Mouse (Mus musculus) MEL (cell line): ENCODE results near the gene Tubgcp6. TPM values are rescaled to one million over a fixed set of nuclear protein-coding genes. Genes with fewer than 3 reads are reported as not detected.

Source experiments
- DNase-seq: peaks from one replicate; pipeline ENCODE4 v3.0.0; 2011; ENCODE audit warnings: low read depth, low spot score
- H3K27ac ChIP-seq: 2 replicates; pipeline ENCODE4 v1.5.1; 2012; ENCODE audit warnings: low read depth, mild to moderate bottlenecking, control low read depth, low read length, moderate library complexity; ENCODE audit not compliant: control insufficient read depth
- H3K27me3 ChIP-seq, 2 experiments: fragments of 150-350 bp in 1 of 2; sonication (generic) in 1 of 2; 2 replicates each; pipeline ENCODE4 v1.6.1; 2012; ENCODE audit warnings: low read length in 2 of 2, mild to moderate bottlenecking in 2 of 2, improper control_type of control experiment in 1 of 2, moderate library complexity in 1 of 2; ENCODE audit not compliant: insufficient read depth in 2 of 2, control insufficient read depth in 1 of 2
- H3K36me3 ChIP-seq, 2 experiments: 2 replicates each; pipeline ENCODE4 v1.6.1; 2012 to 2014; ENCODE audit warnings: low read length in 2 of 2, improper control_type of control experiment in 1 of 2, inconsistent platforms in 1 of 2, mild to moderate bottlenecking in 1 of 2; ENCODE audit not compliant: insufficient read depth in 2 of 2, control insufficient read depth in 1 of 2
- H3K4me1 ChIP-seq, 2 experiments: fragments of 150-350 bp in 1 of 2; sonication (generic) in 1 of 2; 2 replicates each; pipeline ENCODE4 v1.6.1; 2012; ENCODE audit warnings: low read length in 2 of 2, improper control_type of control experiment in 1 of 2, mild to moderate bottlenecking in 1 of 2; ENCODE audit not compliant: insufficient read depth in 2 of 2, control insufficient read depth in 1 of 2
- H3K4me3 ChIP-seq, 2 experiments: fragments of 150-350 bp in 1 of 2; sonication (generic) in 1 of 2; 2 replicates each; pipeline ENCODE4 v1.5.1; 2012; ENCODE audit warnings: low read depth in 2 of 2, low read length in 2 of 2, mild to moderate bottlenecking in 2 of 2, moderate library complexity in 2 of 2, control low read depth in 1 of 2, improper control_type of control experiment in 1 of 2; ENCODE audit not compliant: control insufficient read depth in 1 of 2, insufficient read depth in 1 of 2
- H3K79me2 ChIP-seq: 2 replicates; pipeline ENCODE4 v1.6.1; 2012; ENCODE audit warnings: mild to moderate bottlenecking, low read length, moderate library complexity; ENCODE audit not compliant: control insufficient read depth, poor library complexity, insufficient read depth
- H3K9ac ChIP-seq: 2 replicates; pipeline ENCODE4 v1.6.1; 2012; ENCODE audit warnings: low read depth, mild to moderate bottlenecking, control low read depth, low read length, moderate library complexity; ENCODE audit not compliant: control insufficient read depth, poor library complexity, severe bottlenecking
- H3K9me3 ChIP-seq: fragments of 150-350 bp; sonication (generic); replicated peaks from 2 replicates; pipeline ENCODE4 v1.6.1; 2012; ENCODE audit warnings: mild to moderate bottlenecking, low read length, improper control_type of control experiment, moderate library complexity; ENCODE audit not compliant: insufficient read depth
- BHLHE40 ChIP-seq: IDR thresholded peaks from 2 replicates; pipeline ENCODE4 v1.6.1; 2012; ENCODE audit warnings: low read depth, mild to moderate bottlenecking, inconsistent platforms, low read length, improper control_type of control experiment, borderline replicate concordance
- CHD1 ChIP-seq: IDR thresholded peaks from 2 replicates; pipeline ENCODE4 v1.6.1; 2012; ENCODE audit warnings: low read depth, mild to moderate bottlenecking, inconsistent platforms, low read length, improper control_type of control experiment
- CHD2 ChIP-seq: IDR thresholded peaks from 2 replicates; pipeline ENCODE4 v1.6.1; 2011; ENCODE audit warnings: low read length, improper control_type of control experiment
- CTCF ChIP-seq, 3 experiments: IDR thresholded peaks in 2 of 3; conservative IDR thresholded peaks in 1 of 3; 2 replicates each; pipeline ENCODE4 v1.5.1; 2011 to 2012; ENCODE audit warnings: low read length in 3 of 3, low read depth in 2 of 3, mild to moderate bottlenecking in 2 of 3, improper control_type of control experiment in 1 of 3, inconsistent platforms in 1 of 3, mixed read lengths in 1 of 3, moderate library complexity in 1 of 3; ENCODE audit not compliant: control insufficient read depth in 1 of 3, insufficient read depth in 1 of 3, poor library complexity in 1 of 3, severe bottlenecking in 1 of 3
- E2F4 ChIP-seq: IDR thresholded peaks from 2 replicates; pipeline ENCODE4 v1.6.1; 2011; ENCODE audit warnings: low read depth, low read length, improper control_type of control experiment, borderline replicate concordance
- ELF1 ChIP-seq: IDR thresholded peaks from 2 replicates; pipeline ENCODE4 v1.6.1; 2014; ENCODE audit warnings: low read depth, mild to moderate bottlenecking, inconsistent platforms, low read length, improper control_type of control experiment, moderate library complexity
- EP300 ChIP-seq, 2 experiments: IDR thresholded peaks; 2 replicates each; pipeline ENCODE4 v1.6.1; 2011; ENCODE audit warnings: improper control_type of control experiment in 2 of 2, low read length in 2 of 2, low read depth in 1 of 2, mild to moderate bottlenecking in 1 of 2
- ETS1 ChIP-seq: IDR thresholded peaks from 2 replicates; pipeline ENCODE4 v1.6.1; 2012; ENCODE audit warnings: low read depth, mild to moderate bottlenecking, inconsistent platforms, low read length, improper control_type of control experiment, moderate library complexity
- GABPA ChIP-seq: IDR thresholded peaks from 2 replicates; pipeline ENCODE4 v1.6.1; 2012; ENCODE audit warnings: low read depth, mild to moderate bottlenecking, inconsistent platforms, low read length, improper control_type of control experiment, moderate library complexity
- GATA1 ChIP-seq: IDR thresholded peaks from 2 replicates; pipeline ENCODE4 v1.6.1; 2011; ENCODE audit warnings: low read depth, low read length, improper control_type of control experiment
- HCFC1 ChIP-seq: IDR thresholded peaks from 2 replicates; pipeline ENCODE4 v1.6.1; 2012; ENCODE audit warnings: low read depth, mild to moderate bottlenecking, inconsistent platforms, low read length, improper control_type of control experiment, moderate library complexity
- JUND ChIP-seq: IDR thresholded peaks from 2 replicates; pipeline ENCODE4 v1.6.1; 2011; ENCODE audit warnings: low read depth, mild to moderate bottlenecking, improper control_type of control experiment, low read length
- MAFK ChIP-seq: IDR thresholded peaks from 2 replicates; pipeline ENCODE4 v1.6.1; 2011; ENCODE audit warnings: low read depth, mild to moderate bottlenecking, low read length, improper control_type of control experiment, borderline replicate concordance
- MAX ChIP-seq: IDR thresholded peaks from 2 replicates; pipeline ENCODE4 v1.6.1; 2011; ENCODE audit warnings: low read length, improper control_type of control experiment
- MAZ ChIP-seq: IDR thresholded peaks from 2 replicates; pipeline ENCODE4 v1.6.1; 2012; ENCODE audit warnings: low read depth, mild to moderate bottlenecking, inconsistent platforms, low read length, improper control_type of control experiment
- MXI1 ChIP-seq: IDR thresholded peaks from 2 replicates; pipeline ENCODE4 v1.6.1; 2011; ENCODE audit warnings: mild to moderate bottlenecking, low read depth, low read length, improper control_type of control experiment
- NELFE ChIP-seq: IDR thresholded peaks from 2 replicates; pipeline ENCODE4 v1.6.1; 2011; ENCODE audit warnings: low read depth, low read length, improper control_type of control experiment
- NRF1 ChIP-seq: IDR thresholded peaks from 2 replicates; pipeline ENCODE4 v1.6.1; 2014; ENCODE audit warnings: low read depth, mild to moderate bottlenecking, inconsistent platforms, low read length, improper control_type of control experiment, moderate library complexity; ENCODE audit not compliant: poor library complexity, insufficient read depth, severe bottlenecking
- POLR2AphosphoS5 ChIP-seq: IDR thresholded peaks from 2 replicates; pipeline ENCODE4 v1.6.1; 2012; ENCODE audit warnings: low read depth, borderline replicate concordance, mild to moderate bottlenecking, inconsistent platforms, low read length, moderate library complexity, mixed read lengths
- RAD21 ChIP-seq: IDR thresholded peaks from 2 replicates; pipeline ENCODE4 v1.6.1; 2011; ENCODE audit warnings: mild to moderate bottlenecking, low read depth, low read length, improper control_type of control experiment
- RCOR1 ChIP-seq: IDR thresholded peaks from 2 replicates; pipeline ENCODE4 v1.6.1; 2012; ENCODE audit warnings: low read depth, mild to moderate bottlenecking, inconsistent platforms, low read length, improper control_type of control experiment
- SMC3 ChIP-seq: IDR thresholded peaks from 2 replicates; pipeline ENCODE4 v1.6.1; 2011; ENCODE audit warnings: low read depth, low read length, improper control_type of control experiment
- TAL1 ChIP-seq: IDR thresholded peaks from 2 replicates; pipeline ENCODE4 v1.6.1; 2012; ENCODE audit warnings: mild to moderate bottlenecking, inconsistent platforms, low read length, moderate library complexity, mixed read lengths
- TBP ChIP-seq: IDR thresholded peaks from 2 replicates; pipeline ENCODE4 v1.8.0; 2011; ENCODE audit warnings: low read depth, low read length, improper control_type of control experiment
- TCF12 ChIP-seq: IDR thresholded peaks from 2 replicates; pipeline ENCODE4 v1.6.1; 2014; ENCODE audit warnings: low read depth, mild to moderate bottlenecking, inconsistent platforms, low read length, improper control_type of control experiment, moderate library complexity
- USF1 ChIP-seq: IDR thresholded peaks from 2 replicates; pipeline ENCODE4 v1.6.1; 2014; ENCODE audit warnings: low read depth, mild to moderate bottlenecking, inconsistent platforms, low read length, improper control_type of control experiment, moderate library complexity
- USF2 ChIP-seq, 2 experiments: IDR thresholded peaks; 2 replicates each; pipeline ENCODE4 v1.6.1; 2011 to 2012; ENCODE audit warnings: improper control_type of control experiment in 2 of 2, low read length in 2 of 2, borderline replicate concordance in 1 of 2, inconsistent platforms in 1 of 2, low read depth in 1 of 2, mild to moderate bottlenecking in 1 of 2; ENCODE audit not compliant: insufficient read depth in 1 of 2
- ZC3H11A ChIP-seq: IDR thresholded peaks from 2 replicates; pipeline ENCODE4 v1.6.1; 2012; ENCODE audit warnings: low read depth, mild to moderate bottlenecking, inconsistent platforms, low read length, improper control_type of control experiment
- ZKSCAN1 ChIP-seq: IDR thresholded peaks from 2 replicates; pipeline ENCODE4 v1.6.1; 2012; ENCODE audit warnings: low read depth, mild to moderate bottlenecking, inconsistent platforms, low read length, improper control_type of control experiment, moderate library complexity
- ZMIZ1 ChIP-seq: IDR thresholded peaks from 2 replicates; pipeline ENCODE4 v1.6.1; 2012; ENCODE audit warnings: low read depth, mild to moderate bottlenecking, inconsistent platforms, low read length, improper control_type of control experiment, moderate library complexity
- ZNF384 ChIP-seq: IDR thresholded peaks from 2 replicates; pipeline ENCODE4 v1.6.1; 2012; ENCODE audit warnings: low read depth, mild to moderate bottlenecking, inconsistent platforms, low read length, improper control_type of control experiment
- polyA plus RNA-seq, 2 experiments: library from polyadenylated mRNA; stranded (reverse) in 1 of 2; unstranded in 1 of 2; fragments of >175 nt in 1 of 2; fragments of >200 nt in 1 of 2; gene quantifications; 2 replicates each; pipeline versions ENCODE4 v1.2.1 to v1.2.4; 2012; ENCODE audit warnings: low replicate concordance in 2 of 2, low read depth in 1 of 2; ENCODE audit not compliant: insufficient read length in 2 of 2, insufficient read depth in 1 of 2, missing spikeins in 1 of 2
- total RNA-seq: library from RNA; depleted of rRNA; stranded (reverse); fragments of 300-350 nt; gene quantifications from 2 replicates; pipeline ENCODE4 v1.2.3, GENCODE M21; 2012

Gene Tubgcp6
- total and polyA plus RNA-seq, 3 experiments = 17.5 to 25.3 TPM; not detected in 1

GRCm38 (mm10) chr15:89123595-89123994 lies 683 bp upstream of the Tubgcp6 start:
- H3K4me1 ChIP-seq = peaks cover 0 to 20% of the 10 kb centered on the region in 2 experiments; a peak in 3 of 4 replicates
- no peak for TF ChIP-seq CHD2
- no peak for TF ChIP-seq USF2 (IDR thresholded peaks at IDR 0.05; ENCODE audit: borderline replicate concordance in 1 of 2, insufficient read depth in 1 of 2, low read depth in 1 of 2, low read length in 2 of 2)
- no peak for TF ChIP-seq ZMIZ1
- no peak for TF ChIP-seq MAX
- TF ChIP-seq TBP = no peak
- no peak for TF ChIP-seq RAD21
- TF ChIP-seq ZKSCAN1 = no peak
- no peak for TF ChIP-seq BHLHE40
- TF ChIP-seq MAFK = no peak
- no peak for TF ChIP-seq TCF12
- TF ChIP-seq CHD1 = no peak
- no peak for TF ChIP-seq ZNF384
- no peak overlapping the region for H3K4me3 ChIP-seq
- H3K36me3 ChIP-seq = peaks cover 0 to 14% of the 10 kb centered on the region in 2 experiments; a peak in 3 of 4 replicates
- H3K9me3 ChIP-seq = no peaks in the 10 kb centered on the region
- H3K27me3 ChIP-seq = no peaks in the 10 kb centered on the region
- no peak overlapping the region for H3K9ac ChIP-seq
- DNase-seq = no peak
- H3K27ac ChIP-seq = no peak overlapping the region
- H3K79me2 ChIP-seq = peaks cover 41% of the 10 kb centered on the region

GRCm38 (mm10) chr15:89118007-89118406 lies 4.9 kb downstream of the Tubgcp6 start:
- DNase-seq = peak; percentile 41
- H3K9ac ChIP-seq = no peak overlapping the region
- H3K4me1 ChIP-seq = peaks cover 0 to 13% of the 10 kb centered on the region in 2 experiments; a peak in 3 of 4 replicates
- peaks cover 36% of the 10 kb centered on the region for H3K79me2 ChIP-seq
- no peak overlapping the region for H3K4me3 ChIP-seq
- H3K27ac ChIP-seq = no peak overlapping the region
- no peaks in the 10 kb centered on the region for H3K9me3 ChIP-seq
- peaks cover 1 to 16% of the 10 kb centered on the region in 2 experiments for H3K36me3 ChIP-seq
- no peaks in the 10 kb centered on the region for H3K27me3 ChIP-seq
- TF ChIP-seq MAZ (no peak), POLR2AphosphoS5 (no peak), RCOR1 (no peak), HCFC1 (no peak), ZKSCAN1 (no peak), SMC3 (peak; percentile 44), CHD2 (no peak), EP300 (IDR thresholded peaks at IDR 0.05; ENCODE audit: low read depth in 1 of 2, low read length in 2 of 2) (no peak), JUND (no peak), RAD21 (peak; percentile 43), NRF1 (no peak), ETS1 (no peak), NELFE (no peak), USF2 (IDR thresholded peaks at IDR 0.05; ENCODE audit: borderline replicate concordance in 1 of 2, insufficient read depth in 1 of 2, low read depth in 1 of 2, low read length in 2 of 2) (no peak), CTCF (IDR thresholded peaks at IDR 0.05 in 2 of 3, conservative IDR thresholded peaks at IDR 0.05 in 1 of 3; ENCODE audit: control insufficient read depth in 1 of 3, insufficient read depth in 1 of 3, low read depth in 2 of 3, low read length in 3 of 3, poor library complexity in 1 of 3, severe bottlenecking in 1 of 3) (peak in 2 of 3 experiments; percentile 41 to 51; a peak in 4 of 6 replicates), GATA1 (no peak), TAL1 (no peak), MAFK (no peak), E2F4 (no peak), CHD1 (no peak), MXI1 (no peak), GABPA (no peak), USF1 (no peak), TBP (no peak), ZMIZ1 (no peak), ZC3H11A (peak; percentile 31), ELF1 (no peak)
